18 mouse cellular contexts compared by ENCODE assay signal in genomic region chr13:55848604-55849190, GRCm38 (mm10). TPM values are rescaled to one million over a fixed set of nuclear protein-coding genes. Genes with fewer than 3 reads are reported as not detected.
DNase-seq lines count a peak whose midpoint lies in the region; ATAC-seq and TF ChIP-seq lines count a peak whose summit lies in the region.
"Had no signal": no experiment of that assay in that cellular context is flagged by ENCODE, and none has a peak within 500 bp of the region (broad histone marks: within the 10 kb centered on the region; RNA-seq: fewer than 3 reads in every experiment).

No protein-coding gene starts in this region.

- H3K4me3 ChIP-seq in neural tube, embryonic 15.5 days (replicated peaks): no peak overlapping the region
- H3K4me3 ChIP-seq in neural tube, embryonic 13.5 days: no peak overlapping the region
- H3K4me3 ChIP-seq in gastrocnemius, adult 2 months: no peak overlapping the region
- H3K4me3 ChIP-seq: erythroblast, embryonic 14.5 days; hindbrain, embryonic 12.5 days had no signal

- ATAC-seq in neural tube, embryonic 15.5 days (ENCODE audit: low FRiP score): no peak
- ATAC-seq in neural tube, embryonic 13.5 days (ENCODE audit: low read depth): peak; percentile 36; the same call in 1 of the 2 replicates

- intact Hi-C loops in gastrocnemius, adult 2 months (cut with DNase I): no loop called here

- peak; percentile 59 for DNase-seq in embryo, embryonic 10 days (ENCODE audit: low spot score)
- no peak for DNase-seq in embryo, embryonic 9.5 days (ENCODE audit: extremely low spot score)
- peak; percentile 32 for DNase-seq in neural tube, embryonic 10.5 days (ENCODE audit: extremely low spot score, low spot score)
- DNase-seq in gastrocnemius, adult 2 months: no peak
- DNase-seq in frontal cortex, adult 2 months (ENCODE audit: extremely low spot score in 1 of 2, low spot score in 1 of 2): no peak
- no peak for DNase-seq in layer of hippocampus, postnatal 36 days
- DNase-seq: adrenal gland, postnatal 14 days; cerebellum, adult 2 months; kidney, adult 11 months; kidney, postnatal 10 days had no signal

- no peak for TF ChIP-seq CTCF in gastrocnemius, adult 2 months (IDR thresholded peaks at IDR 0.05)

- H3K27ac ChIP-seq in neural tube, embryonic 15.5 days (replicated peaks): no peak overlapping the region
- no peak overlapping the region for H3K27ac ChIP-seq in neural tube, embryonic 13.5 days (replicated peaks)
- H3K27ac ChIP-seq in gastrocnemius, adult 2 months: no peak overlapping the region
- H3K27ac ChIP-seq: heart, embryonic 13.5 days; hindbrain, embryonic 12.5 days; liver, embryonic 14.5 days had no signal

- no peak overlapping the region for H3K9ac ChIP-seq in neural tube, embryonic 15.5 days (replicated peaks)
- H3K9ac ChIP-seq in neural tube, embryonic 13.5 days: no peak overlapping the region
- H3K9ac ChIP-seq: hindbrain, embryonic 12.5 days; liver, embryonic 14.5 days had no signal

- no peaks in the 10 kb centered on the region for H3K36me3 ChIP-seq in neural tube, embryonic 15.5 days
- H3K36me3 ChIP-seq in neural tube, embryonic 13.5 days: no peaks in the 10 kb centered on the region
- H3K36me3 ChIP-seq: heart, embryonic 13.5 days; hindbrain, embryonic 12.5 days had no signal

- 17% methylated on average over 13 of the region's 13 CpGs for WGBS in neural tube, embryonic 15.5 days
- 22% methylated on average over 13 of the region's 13 CpGs for WGBS in neural tube, embryonic 13.5 days

- H3K9me3 ChIP-seq in neural tube, embryonic 15.5 days (replicated peaks): no peaks in the 10 kb centered on the region
- 0 out of 2 replicates have a peak, but pooled peaks cover 3% of the 10 kb centered on the region for H3K9me3 ChIP-seq in neural tube, embryonic 13.5 days
- H3K9me3 ChIP-seq: hindbrain, embryonic 12.5 days had no signal

- peaks cover 63% of the 10 kb centered on the region for H3K27me3 ChIP-seq in neural tube, embryonic 15.5 days (replicated peaks)
- H3K27me3 ChIP-seq in neural tube, embryonic 13.5 days: peaks cover 91% of the 10 kb centered on the region

- peaks cover 18% of the 10 kb centered on the region; the same call in 1 of the 2 replicates for H3K4me1 ChIP-seq in neural tube, embryonic 15.5 days
- peaks cover 20% of the 10 kb centered on the region for H3K4me1 ChIP-seq in neural tube, embryonic 13.5 days (replicated peaks)

- H3K4me2 ChIP-seq in neural tube, embryonic 15.5 days: no peak overlapping the region
- peak overlapping the region; percentile 4; the same call in 1 of the 2 replicates for H3K4me2 ChIP-seq in neural tube, embryonic 13.5 days
- H3K4me2 ChIP-seq: hindbrain, embryonic 12.5 days had no signal

RNA-seq across cellular contexts. Expression of gene Pitx1, which starts 12.7 kb away (rescaled TPM):
- 0.29 TPM in 1 of 2 replicates, not detected in the other for polyA plus RNA-seq in neural tube, embryonic 15.5 days (2015; fragmentation: Nextera tagmentation; extraction: Ambion mirVana)
- 0.58 TPM in 1 of 2 replicates, not detected in the other for polyA plus RNA-seq in neural tube, embryonic 13.5 days (2015; fragmentation: Nextera tagmentation; extraction: Ambion mirVana)
- under 1 TPM; 0.15 to 0.22 TPM for total RNA-seq in gastrocnemius, adult 2 months (2021)
- 0.06 TPM in 1 of 2 replicates, not detected in the other for polyA plus RNA-seq in frontal cortex, adult 2 months (2012; rRNA removed)
- not detected for total RNA-seq in layer of hippocampus, postnatal 36 days (2021)
- total RNA-seq: adrenal gland, postnatal 14 days; left cerebral cortex, postnatal 10 days had no signal
- polyA plus RNA-seq: cortical plate, adult 2 months had no signal

Comparison
In these comparisons a context has a peak if more than half of its experiments do, and no peak if none do; other contexts are left out.
1. DNase-seq: peak in embryo, embryonic 10 days (single experiment) and neural tube, embryonic 10.5 days (single experiment); none in embryo, embryonic 9.5 days (single experiment), gastrocnemius, adult 2 months (single experiment), frontal cortex, adult 2 months (0 of 2) and layer of hippocampus, postnatal 36 days (0 of 2).